Mouse (Mus musculus): ENCODE data around the gene Nfkb2. TPM values are rescaled to one million over a fixed set of nuclear protein-coding genes. Genes with fewer than 3 reads are reported as not detected.

The Nfkb2 gene
- polyA plus RNA-seq, 1 experiment from 2014 or later, result 6.0 TPM

- H3K27me3 ChIP-seq (replicated peaks; ENCODE audit: control insufficient read depth, insufficient read depth, low read length), result peaks cover 96% of the 10 kb centered on the region
- no peak overlapping the region for H3K9ac ChIP-seq (ENCODE audit: low read depth, low read length)
- H3K4me2 ChIP-seq, result peak overlapping the region; percentile 79
- no peak for ATAC-seq (replicated peaks; ENCODE audit: low FRiP score)
- H3K36me3 ChIP-seq (ENCODE audit: control insufficient read depth, insufficient read depth, low read length), result no peaks in the 10 kb centered on the region
- no peak overlapping the region for H3K27ac ChIP-seq (ENCODE audit: low read depth, low read length)
- 14% methylated on average over 16 of the region's 16 CpGs for WGBS
- H3K4me3 ChIP-seq (ENCODE audit: low read depth, low read length), result no peak overlapping the region
- H3K9me3 ChIP-seq (ENCODE audit: control insufficient read depth, low read length), result no peaks in the 10 kb centered on the region
- H3K4me1 ChIP-seq (replicated peaks; ENCODE audit: control insufficient read depth, insufficient read depth, low read length), result peaks cover 43% of the 10 kb centered on the region
- no peak for DNase-seq (ENCODE audit: low spot score)
These were observed 14.7 kb downstream of the Nfkb2 start for GRCm38 (mm10) chr19:46318586-46319378.

GRCm38 (mm10) chr19:46320076-46320785 is 16.1 kb downstream of the Nfkb2 start:
- ATAC-seq (replicated peaks; ENCODE audit: low FRiP score) (no peak), DNase-seq (ENCODE audit: low spot score) (no peak)
- Histone ChIP-seq H3K9ac (ENCODE audit: low read depth, low read length) (no peak overlapping the region), H3K9me3 (ENCODE audit: control insufficient read depth, low read length) (no peaks in the 10 kb centered on the region), H3K4me2 (no peak overlapping the region), H3K4me1 (replicated peaks; ENCODE audit: control insufficient read depth, insufficient read depth, low read length) (peaks cover 31% of the 10 kb centered on the region), H3K36me3 (ENCODE audit: control insufficient read depth, insufficient read depth, low read length) (no peaks in the 10 kb centered on the region), H3K27me3 (replicated peaks; ENCODE audit: control insufficient read depth, insufficient read depth, low read length) (peaks cover 100% of the 10 kb centered on the region), H3K27ac (ENCODE audit: low read depth, low read length) (no peak overlapping the region; the same call in 1 of the 2 replicates), H3K4me3 (ENCODE audit: low read depth, low read length) (no peak overlapping the region)
- 71% methylated on average over 8 of the region's 8 CpGs for WGBS

DNA sequence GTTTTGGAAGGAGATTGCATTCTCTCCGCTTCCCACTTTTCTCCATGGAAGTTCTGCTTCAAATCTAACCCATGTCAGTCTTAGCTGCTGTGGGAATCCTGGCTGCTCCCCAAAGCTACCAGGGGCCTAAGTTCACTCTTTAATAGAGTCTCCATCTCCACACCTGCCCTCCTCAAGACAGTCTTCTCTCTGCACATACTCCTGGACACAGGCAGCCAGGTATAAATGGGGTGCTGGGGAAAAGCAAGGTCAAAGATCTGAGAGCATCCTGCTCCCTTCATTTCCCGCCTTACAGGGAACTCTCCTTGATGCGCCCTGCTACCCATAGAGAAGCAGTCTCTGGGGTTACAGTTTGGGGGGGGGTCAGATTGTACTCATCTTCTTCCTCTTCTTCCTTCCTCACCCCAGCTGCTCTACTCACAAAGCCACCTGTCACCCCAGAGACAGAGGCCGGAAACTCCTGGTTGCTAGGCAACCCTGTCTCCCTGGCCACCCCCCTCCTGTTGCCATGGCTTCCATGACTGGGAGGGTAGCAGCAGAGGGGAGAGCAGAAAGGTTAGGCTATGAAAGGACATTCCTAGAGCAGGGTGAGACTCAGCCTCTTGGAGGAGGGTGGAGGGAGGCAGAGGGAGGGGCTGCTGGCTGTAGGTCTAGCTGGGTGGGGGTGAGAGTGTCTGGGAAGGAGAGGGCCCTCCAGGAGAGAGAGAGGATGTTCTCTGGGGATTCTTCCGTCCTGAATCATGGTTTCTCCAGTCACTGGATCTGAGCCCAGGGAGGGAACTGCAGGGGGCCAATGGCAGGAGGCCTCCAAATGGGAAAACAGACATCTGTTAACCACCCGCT is 17.2 kb downstream of the Nfkb2 start:
- ATAC-seq (replicated peaks; ENCODE audit: low FRiP score) (no peak), DNase-seq (ENCODE audit: low spot score) (no peak)
- 29% methylated on average over 6 of the region's 6 CpGs for WGBS
- H3K27ac ChIP-seq (ENCODE audit: low read depth, low read length), result no peak overlapping the region
- H3K9ac ChIP-seq (ENCODE audit: low read depth, low read length), result no peak overlapping the region
- H3K4me3 ChIP-seq (ENCODE audit: low read depth, low read length), result no peak overlapping the region
- H3K36me3 ChIP-seq (ENCODE audit: control insufficient read depth, insufficient read depth, low read length), result no peaks in the 10 kb centered on the region
- no peaks in the 10 kb centered on the region for H3K9me3 ChIP-seq (ENCODE audit: control insufficient read depth, low read length)
- no peak overlapping the region for H3K4me2 ChIP-seq
- peaks cover 24% of the 10 kb centered on the region for H3K4me1 ChIP-seq (replicated peaks; ENCODE audit: control insufficient read depth, insufficient read depth, low read length)
- H3K27me3 ChIP-seq (replicated peaks; ENCODE audit: control insufficient read depth, insufficient read depth, low read length), result peaks cover 100% of the 10 kb centered on the region

GRCm38 (mm10) chr19:46322144-46322995 is 18.2 kb downstream of the Nfkb2 start:
- no peak for ATAC-seq (replicated peaks; ENCODE audit: low FRiP score)

DNA sequence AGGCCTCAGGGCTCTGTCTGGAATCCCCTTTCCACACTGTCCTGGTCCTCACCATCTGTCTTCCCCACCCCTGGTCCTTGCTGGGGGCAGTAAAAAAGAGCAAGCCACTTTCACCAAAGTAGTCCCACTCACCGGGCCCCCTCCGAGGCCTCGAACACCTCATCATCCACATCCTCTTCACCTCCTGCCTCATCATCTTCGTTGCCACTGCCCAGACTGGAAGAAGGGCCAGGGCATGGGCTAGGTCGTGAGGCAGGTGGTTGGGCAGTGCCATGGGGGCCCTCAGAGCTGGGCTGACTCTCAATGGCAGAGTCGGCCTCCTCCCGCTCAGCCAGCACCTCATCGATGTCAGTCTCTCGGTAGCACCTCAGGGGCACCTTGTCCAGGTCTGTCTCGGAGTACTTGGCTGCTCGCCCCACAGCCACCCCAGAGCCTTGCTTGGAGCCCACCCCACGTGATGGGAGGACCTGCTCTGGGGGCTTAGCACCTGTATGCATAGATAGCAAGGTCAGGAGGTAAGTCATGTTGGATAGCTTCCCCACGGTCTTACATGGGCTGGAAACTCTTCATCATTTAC is 19.0 kb downstream of the Nfkb2 start:
- Histone ChIP-seq H3K9me3 (ENCODE audit: control insufficient read depth, low read length) (no peaks in the 10 kb centered on the region), H3K4me3 (ENCODE audit: low read depth, low read length) (no peak overlapping the region), H3K27ac (ENCODE audit: low read depth, low read length) (no peak overlapping the region), H3K27me3 (replicated peaks; ENCODE audit: control insufficient read depth, insufficient read depth, low read length) (peaks cover 96% of the 10 kb centered on the region), H3K4me1 (replicated peaks; ENCODE audit: control insufficient read depth, insufficient read depth, low read length) (peaks cover 22% of the 10 kb centered on the region), H3K4me2 (no peak overlapping the region), H3K36me3 (ENCODE audit: control insufficient read depth, insufficient read depth, low read length) (no peaks in the 10 kb centered on the region), H3K9ac (ENCODE audit: low read depth, low read length) (no peak overlapping the region)
- WGBS, result 70% methylated on average over 13 of the region's 13 CpGs
- ATAC-seq (replicated peaks; ENCODE audit: low FRiP score), result no peak
- DNase-seq (ENCODE audit: low spot score), result no peak

More at GRCm38 (mm10) chr19:46322144-46322995, 18.2 kb downstream of the Nfkb2 start:
- Histone ChIP-seq H3K27me3 (replicated peaks; ENCODE audit: control insufficient read depth, insufficient read depth, low read length) (peaks cover 100% of the 10 kb centered on the region), H3K4me1 (replicated peaks; ENCODE audit: control insufficient read depth, insufficient read depth, low read length) (peaks cover 24% of the 10 kb centered on the region), H3K27ac (ENCODE audit: low read depth, low read length) (no peak overlapping the region), H3K4me3 (ENCODE audit: low read depth, low read length) (no peak overlapping the region), H3K36me3 (ENCODE audit: control insufficient read depth, insufficient read depth, low read length) (no peaks in the 10 kb centered on the region), H3K4me2 (no peak overlapping the region), H3K9ac (ENCODE audit: low read depth, low read length) (no peak overlapping the region), H3K9me3 (ENCODE audit: control insufficient read depth, low read length) (no peaks in the 10 kb centered on the region)
- no peak for DNase-seq (ENCODE audit: low spot score)
- 56% methylated on average over 11 of the region's 11 CpGs for WGBS

- H3K27me3 ChIP-seq (replicated peaks; ENCODE audit: control insufficient read depth, insufficient read depth, low read length), result peaks cover 89% of the 10 kb centered on the region
- no peak for DNase-seq (ENCODE audit: low spot score)
- peaks cover 20% of the 10 kb centered on the region for H3K4me1 ChIP-seq (replicated peaks; ENCODE audit: control insufficient read depth, insufficient read depth, low read length)
- no peak overlapping the region for H3K4me3 ChIP-seq (ENCODE audit: low read depth, low read length)
- no peak overlapping the region for H3K4me2 ChIP-seq
- ATAC-seq (replicated peaks; ENCODE audit: low FRiP score), result no peak
- H3K36me3 ChIP-seq (ENCODE audit: control insufficient read depth, insufficient read depth, low read length), result no peaks in the 10 kb centered on the region
- no peak overlapping the region for H3K27ac ChIP-seq (ENCODE audit: low read depth, low read length)
- 69% methylated on average over 5 of the region's 5 CpGs for WGBS
- H3K9ac ChIP-seq (ENCODE audit: low read depth, low read length), result no peak overlapping the region
- no peaks in the 10 kb centered on the region for H3K9me3 ChIP-seq (ENCODE audit: control insufficient read depth, low read length)
These were observed 19.6 kb downstream of the Nfkb2 start for GRCm38 (mm10) chr19:46323716-46324115.

DNA sequence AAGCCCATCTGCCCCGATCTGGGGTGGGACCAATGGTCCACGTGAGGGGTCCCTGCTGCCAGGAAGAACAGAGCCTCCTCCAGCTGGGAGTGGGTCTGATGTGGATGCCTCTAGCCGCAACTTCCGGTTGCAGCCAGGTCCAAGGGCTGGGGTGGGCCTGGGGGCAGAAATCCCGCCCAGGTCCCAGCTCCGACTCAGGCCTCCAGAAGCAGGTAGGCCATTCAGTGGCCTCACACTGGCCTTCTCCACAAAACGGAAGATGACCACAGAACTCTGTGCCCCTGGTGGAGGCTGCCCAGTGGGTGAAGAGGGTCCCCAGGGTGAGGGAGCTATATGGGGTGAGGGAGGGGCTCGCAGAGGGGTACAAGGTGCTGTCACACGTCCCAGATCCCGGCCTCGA is 20.2 kb downstream of the Nfkb2 start:
- Histone ChIP-seq H3K4me2 (no peak overlapping the region), H3K36me3 (ENCODE audit: control insufficient read depth, insufficient read depth, low read length) (no peaks in the 10 kb centered on the region), H3K4me3 (ENCODE audit: low read depth, low read length) (no peak overlapping the region), H3K27me3 (replicated peaks; ENCODE audit: control insufficient read depth, insufficient read depth, low read length) (peaks cover 86% of the 10 kb centered on the region), H3K9ac (ENCODE audit: low read depth, low read length) (no peak overlapping the region), H3K4me1 (replicated peaks; ENCODE audit: control insufficient read depth, insufficient read depth, low read length) (peaks cover 24% of the 10 kb centered on the region), H3K27ac (ENCODE audit: low read depth, low read length) (no peak overlapping the region), H3K9me3 (ENCODE audit: control insufficient read depth, low read length) (no peaks in the 10 kb centered on the region)
- 61% methylated on average over 11 of the region's 11 CpGs for WGBS
- no peak for ATAC-seq (replicated peaks; ENCODE audit: low FRiP score)
- DNase-seq (ENCODE audit: low spot score), result no peak
